Mouse (Mus musculus) forebrain, embryonic 12.5 days (tissue): ENCODE measurements at regions not wholly inside any gene's neighbourhood (a gene's known extent, or its start where the extent isn't known, plus 50 kb on each side); places are given as distances from the start of the nearest gene placed in this dataset.

ENCODE experiments used
- ATAC-seq: fragments of 200-750 bp; cut with Nextera tagmentation; 2 replicates; pipeline ENCODE4 v1.8.0; 2017; ENCODE audit warnings: moderate TSS enrichment; ENCODE audit not compliant: low FRiP score
- H3K27ac ChIP-seq: fragments of 300-500 bp; sonication (generic); 2 replicates; pipeline ENCODE4 v1.5.1; 2016; ENCODE audit warnings: mild to moderate bottlenecking
- H3K27me3 ChIP-seq: fragments of 300-500 bp; sonication (generic); 2 replicates; pipeline ENCODE4 v1.6.1; 2016; ENCODE audit warnings: mild to moderate bottlenecking
- H3K36me3 ChIP-seq: fragments of 300-500 bp; sonication (generic); replicated peaks from 2 replicates; pipeline ENCODE4 v1.6.1; 2016; ENCODE audit warnings: mild to moderate bottlenecking
- H3K4me1 ChIP-seq: fragments of 300-500 bp; sonication (generic); 2 replicates; pipeline ENCODE4 v1.6.1; 2016
- H3K4me2 ChIP-seq: fragments of 300-500 bp; sonication (generic); 2 replicates; pipeline ENCODE4 v1.6.1; 2016; ENCODE audit warnings: mild to moderate bottlenecking, moderate library complexity
- H3K4me3 ChIP-seq: fragments of 300-500 bp; sonication (generic); replicated peaks from 2 replicates; pipeline ENCODE4 v1.5.1; 2016; ENCODE audit warnings: mild to moderate bottlenecking
- H3K9ac ChIP-seq: fragments of 300-500 bp; sonication (generic); 2 replicates; pipeline ENCODE4 v1.6.1; 2016; ENCODE audit warnings: mild to moderate bottlenecking
- H3K9me3 ChIP-seq: fragments of 300-500 bp; sonication (generic); 2 replicates; pipeline ENCODE4 v1.6.1; 2016
- WGBS: fragments of 180-500 bp; shearing (Covaris S2); methylation state at CpG from one replicate; pipeline ENCODE4 v1.1.7; 2016; 5-methylcytosine and 5-hydroxymethylcytosine counted together

DNA sequence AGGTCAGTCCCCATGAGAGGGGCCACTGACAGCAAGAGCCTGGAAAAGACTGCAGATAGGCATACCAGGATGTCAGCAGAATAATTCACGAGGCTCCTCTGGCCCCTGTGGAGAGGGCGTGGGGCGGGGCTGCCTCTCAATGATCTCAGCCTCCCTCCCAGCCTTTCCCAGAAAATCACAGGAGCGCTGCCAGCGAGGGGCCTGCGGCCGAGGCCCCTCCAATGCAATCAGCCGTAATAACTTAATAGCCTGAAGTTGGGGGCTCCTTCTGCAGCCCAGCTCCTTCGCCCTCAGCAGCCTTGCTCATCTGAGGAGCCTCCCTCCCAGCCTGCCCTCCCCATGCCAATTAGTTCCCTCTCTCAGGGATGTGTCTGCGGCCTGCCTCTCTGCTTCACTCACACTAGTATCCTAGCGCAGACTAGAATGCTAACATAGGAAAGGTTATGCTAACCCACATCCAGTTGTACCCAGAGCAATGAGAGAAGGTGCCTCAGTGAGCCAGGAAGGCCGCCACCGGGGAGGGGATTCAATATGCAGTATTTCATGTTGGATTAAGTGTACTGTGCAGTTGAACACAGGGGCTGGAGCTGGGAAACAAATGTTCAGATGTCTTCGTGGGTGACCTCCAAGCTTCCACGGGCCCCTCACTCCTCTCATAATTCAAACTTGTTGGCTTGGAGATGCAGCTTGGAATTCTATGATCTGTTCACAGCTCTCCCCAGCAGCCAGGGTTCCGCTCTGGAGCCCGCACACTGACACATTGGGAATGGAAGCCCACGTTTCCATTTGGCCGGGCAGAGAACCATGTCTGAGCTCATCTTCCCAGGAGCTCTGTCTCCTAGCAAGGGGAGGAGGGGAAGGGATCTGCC lies 67.5 kb upstream of the Stx16 start:
- Histone ChIP-seq H3K4me3 (no peak overlapping the region), H3K27ac (peak overlapping the region; percentile 50), H3K9me3 (0 out of 2 replicates have a peak, but pooled peaks cover 3% of the 10 kb centered on the region), H3K4me1 (peaks cover 13% of the 10 kb centered on the region), H3K27me3 (no peaks in the 10 kb centered on the region), H3K36me3 (no peaks in the 10 kb centered on the region), H3K9ac (no peak overlapping the region), H3K4me2 (0 out of 2 replicates have a peak overlapping the region, but pooled peaks have one; percentile 0)
- WGBS = 36% methylated on average over 19 of the region's 19 CpGs
- peak; percentile 83 for ATAC-seq

DNA sequence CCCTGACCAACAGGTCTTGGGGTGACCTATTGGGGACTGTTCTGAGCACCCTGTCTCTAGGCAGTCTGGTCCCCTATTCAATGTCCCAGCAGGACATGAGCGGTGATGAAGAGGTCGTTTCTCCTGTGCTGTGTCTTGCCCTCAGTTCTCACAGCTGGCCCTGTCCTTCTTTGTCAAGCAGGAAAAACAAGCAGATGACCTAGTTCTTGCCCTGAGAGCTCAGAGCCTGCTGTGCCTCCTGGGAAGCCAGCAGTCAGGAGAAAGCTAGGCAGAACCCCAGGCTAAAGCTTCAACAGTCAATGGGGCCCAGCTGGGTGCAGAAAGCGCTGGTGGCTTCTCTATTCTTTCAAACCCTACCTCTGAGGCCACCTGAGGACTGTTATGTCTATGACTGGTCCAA lies 66.1 kb upstream of the Stx16 start:
- Histone ChIP-seq H3K4me1 (peaks cover 13% of the 10 kb centered on the region), H3K9ac (no peak overlapping the region), H3K4me2 (no peak overlapping the region), H3K27me3 (no peaks in the 10 kb centered on the region), H3K36me3 (no peaks in the 10 kb centered on the region), H3K9me3 (no peaks in the 10 kb centered on the region), H3K27ac (no peak overlapping the region), H3K4me3 (no peak overlapping the region)
- ATAC-seq = no peak
- 56% methylated on average over 3 of the region's 3 CpGs for WGBS

DNA sequence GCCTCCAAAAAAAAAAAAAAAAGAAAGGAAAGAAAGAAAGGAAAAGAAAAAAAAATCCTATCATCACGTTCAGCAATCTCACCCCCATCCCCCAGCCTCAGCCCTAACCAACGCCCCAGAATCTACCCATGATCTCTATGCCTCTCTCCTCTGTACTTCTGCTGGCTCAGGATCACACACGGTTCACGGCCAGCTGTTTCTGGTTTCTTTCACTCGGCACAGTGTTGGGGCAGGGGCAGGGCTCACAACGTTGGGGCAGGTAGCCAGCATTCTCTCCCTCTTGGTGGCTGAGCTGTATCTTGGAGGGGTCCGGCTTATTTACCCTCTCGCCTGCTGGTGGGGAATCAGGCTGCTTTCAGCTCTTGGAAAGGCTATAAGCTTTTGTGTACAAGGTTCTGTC lies 64.7 kb upstream of the Stx16 start:
- no peak overlapping the region for H3K27ac ChIP-seq
- H3K36me3 ChIP-seq = no peaks in the 10 kb centered on the region
- 69% methylated on average over 8 of the region's 8 CpGs for WGBS
- peaks cover 17% of the 10 kb centered on the region for H3K4me1 ChIP-seq
- no peak overlapping the region for H3K4me2 ChIP-seq
- H3K4me3 ChIP-seq = no peak overlapping the region
- no peak overlapping the region for H3K9ac ChIP-seq
- no peak for ATAC-seq
- no peaks in the 10 kb centered on the region for H3K9me3 ChIP-seq
- H3K27me3 ChIP-seq = no peaks in the 10 kb centered on the region

DNA sequence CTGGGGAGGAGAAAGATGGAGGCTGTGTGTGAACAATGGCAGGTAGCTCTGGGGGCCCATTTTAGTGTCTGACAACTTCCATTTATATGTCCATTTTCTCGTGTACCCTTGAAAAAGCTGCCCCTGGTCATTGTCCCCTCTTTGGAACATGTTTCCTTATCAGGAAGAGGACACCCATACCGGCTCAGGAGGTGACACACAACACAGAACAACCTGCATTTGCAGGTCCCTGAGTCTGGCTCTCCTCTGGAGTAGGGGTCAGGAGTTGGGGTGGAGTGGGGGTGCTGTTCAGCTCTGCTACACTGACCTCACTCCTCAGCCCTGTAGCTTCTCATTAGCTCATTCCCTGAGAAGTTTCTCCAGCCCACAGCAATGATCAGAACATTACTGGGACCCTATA lies 61.7 kb upstream of the Stx16 start:
- Histone ChIP-seq H3K9ac (no peak overlapping the region), H3K4me1 (peaks cover 4% of the 10 kb centered on the region; the same call in 1 of the 2 replicates), H3K27ac (no peak overlapping the region), H3K36me3 (no peaks in the 10 kb centered on the region), H3K4me2 (no peak overlapping the region), H3K27me3 (no peaks in the 10 kb centered on the region), H3K4me3 (no peak overlapping the region), H3K9me3 (no peaks in the 10 kb centered on the region)
- WGBS = 56% methylated on average over 2 of the region's 2 CpGs
- no peak for ATAC-seq

DNA sequence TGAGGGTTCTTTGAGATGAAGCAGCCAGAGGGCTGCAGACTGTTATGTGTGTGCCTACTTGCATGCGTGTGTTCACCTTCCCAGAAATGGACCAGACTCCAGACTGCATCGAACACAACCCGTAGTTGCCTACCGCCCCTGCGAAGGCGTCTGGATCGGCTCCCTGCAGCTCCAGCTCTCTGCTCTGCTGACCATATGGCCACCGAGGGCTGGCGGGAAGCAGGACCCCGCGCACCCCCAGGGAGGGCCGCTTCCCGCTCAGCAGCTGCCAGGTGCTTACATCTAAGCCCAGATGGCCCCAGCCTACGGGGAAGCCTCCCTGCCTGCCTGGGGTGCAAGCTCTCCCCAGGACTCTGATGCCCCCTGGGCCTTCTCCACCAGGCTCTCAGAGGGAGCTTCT lies 60.8 kb upstream of the Stx16 start:
- Histone ChIP-seq H3K4me1 (peaks cover 4% of the 10 kb centered on the region; the same call in 1 of the 2 replicates), H3K27me3 (no peaks in the 10 kb centered on the region), H3K4me3 (no peak overlapping the region), H3K36me3 (no peaks in the 10 kb centered on the region), H3K9ac (no peak overlapping the region), H3K4me2 (no peak overlapping the region), H3K27ac (no peak overlapping the region), H3K9me3 (no peaks in the 10 kb centered on the region)
- 69% methylated on average over 14 of the region's 14 CpGs for WGBS
- ATAC-seq = no peak

DNA sequence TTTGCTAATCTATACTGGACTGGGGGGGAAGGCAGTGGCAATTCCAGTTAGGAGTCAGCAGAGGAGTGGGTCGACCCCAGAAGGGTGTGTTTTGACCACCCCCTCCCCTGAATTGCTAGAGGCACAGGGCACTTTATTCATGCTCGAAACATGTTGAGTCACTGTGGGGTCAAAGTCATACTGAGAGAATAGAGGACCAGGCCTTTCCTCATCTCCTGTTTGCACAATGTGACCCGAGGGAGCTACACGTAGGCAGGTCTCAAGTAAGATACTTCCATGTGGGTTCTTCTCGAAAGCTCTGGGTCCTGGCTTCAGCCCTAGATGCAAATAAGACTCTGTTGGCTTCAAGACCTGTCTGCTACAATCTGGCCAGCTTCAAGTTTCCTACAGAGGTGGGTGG lies 60.0 kb upstream of the Stx16 start:
- Histone ChIP-seq H3K9ac (no peak overlapping the region), H3K4me3 (no peak overlapping the region), H3K4me1 (peaks cover 4% of the 10 kb centered on the region; the same call in 1 of the 2 replicates), H3K27ac (no peak overlapping the region), H3K27me3 (no peaks in the 10 kb centered on the region), H3K9me3 (no peaks in the 10 kb centered on the region), H3K4me2 (no peak overlapping the region), H3K36me3 (no peaks in the 10 kb centered on the region)
- ATAC-seq = no peak
- WGBS = 83% methylated on average over 5 of the region's 5 CpGs

DNA sequence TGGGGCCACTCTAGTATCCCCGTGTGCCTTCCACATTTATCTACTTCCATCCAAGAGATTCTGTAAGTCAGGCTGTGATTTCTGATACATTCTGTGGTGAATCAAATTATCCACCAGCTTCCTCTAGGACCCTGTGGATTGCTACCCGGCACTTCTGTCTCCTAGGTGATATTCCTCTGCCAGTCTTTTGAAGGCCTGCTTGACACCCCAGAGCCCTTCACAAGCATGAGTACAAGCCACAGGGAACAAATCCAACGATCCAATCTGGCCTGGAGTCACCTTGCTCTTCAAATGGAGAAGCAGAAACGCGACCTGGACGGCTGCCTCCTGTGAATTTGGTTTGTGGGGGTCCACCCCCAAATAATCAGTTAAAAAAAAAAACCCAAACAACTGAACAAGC lies 59.1 kb upstream of the Stx16 start:
- no peak overlapping the region for H3K9ac ChIP-seq
- WGBS = 66% methylated on average over 6 of the region's 6 CpGs
- H3K4me3 ChIP-seq = no peak overlapping the region
- no peak overlapping the region for H3K4me2 ChIP-seq
- no peaks in the 10 kb centered on the region for H3K27me3 ChIP-seq
- peaks cover 4% of the 10 kb centered on the region; the same call in 1 of the 2 replicates for H3K4me1 ChIP-seq
- no peaks in the 10 kb centered on the region for H3K36me3 ChIP-seq
- ATAC-seq = no peak
- no peaks in the 10 kb centered on the region for H3K9me3 ChIP-seq
- no peak overlapping the region for H3K27ac ChIP-seq

DNA sequence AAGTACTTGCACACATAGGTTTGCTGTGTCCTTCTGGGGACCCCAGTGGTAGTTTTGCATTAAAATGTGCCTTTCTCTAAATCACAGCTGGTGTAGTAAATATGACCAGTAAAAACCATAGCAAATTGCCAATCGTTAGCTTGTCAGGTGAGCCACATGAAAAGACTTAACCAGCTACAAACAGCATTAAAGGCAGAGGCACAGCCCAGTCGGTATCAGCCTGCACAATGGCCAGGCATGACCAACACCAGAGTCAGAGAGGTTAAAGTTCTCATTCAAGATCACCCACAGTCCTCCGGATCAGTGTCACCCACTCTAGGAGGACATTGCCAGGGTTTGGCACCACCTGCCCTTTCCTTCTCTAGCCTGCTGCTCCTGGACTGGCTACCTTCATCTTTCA lies 58.5 kb upstream of the Stx16 start:
- H3K36me3 ChIP-seq = no peaks in the 10 kb centered on the region

DNA sequence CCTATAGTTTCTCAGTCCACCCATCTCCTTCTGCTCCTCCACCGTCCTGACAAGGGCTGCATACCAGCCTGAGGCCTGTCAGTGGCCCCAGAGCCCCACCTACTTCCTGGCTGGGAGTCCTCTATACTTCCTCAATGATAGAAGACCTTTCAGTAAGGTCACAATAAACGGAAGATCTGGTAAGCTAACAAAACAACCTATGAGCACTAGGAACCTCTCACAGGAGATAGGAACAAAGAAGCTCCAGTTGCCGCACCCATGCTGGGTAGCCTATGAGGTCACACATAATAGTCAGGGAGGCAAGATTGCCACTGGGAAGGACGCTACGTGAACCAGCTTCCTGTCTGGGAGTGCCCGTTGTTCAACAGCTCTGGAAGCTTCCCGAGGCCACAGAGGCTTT lies 58.1 kb upstream of the Stx16 start:
- Histone ChIP-seq H3K4me1 (peaks cover 4% of the 10 kb centered on the region; the same call in 1 of the 2 replicates), H3K27me3 (no peaks in the 10 kb centered on the region; the same call in 1 of the 2 replicates), H3K9me3 (no peaks in the 10 kb centered on the region), H3K9ac (no peak overlapping the region), H3K4me3 (no peak overlapping the region), H3K4me2 (no peak overlapping the region), H3K36me3 (no peaks in the 10 kb centered on the region), H3K27ac (no peak overlapping the region)
- 74% methylated on average over 7 of the region's 7 CpGs for WGBS
- no peak for ATAC-seq

More for the DNA sequence above, 58.5 kb upstream of the Stx16 start:
- Histone ChIP-seq H3K4me1 (peaks cover 4% of the 10 kb centered on the region; the same call in 1 of the 2 replicates), H3K27me3 (no peaks in the 10 kb centered on the region; the same call in 1 of the 2 replicates), H3K4me2 (no peak overlapping the region), H3K9ac (no peak overlapping the region), H3K9me3 (no peaks in the 10 kb centered on the region), H3K4me3 (no peak overlapping the region), H3K27ac (no peak overlapping the region)
- ATAC-seq = no peak
- 68% methylated on average over 3 of the region's 3 CpGs for WGBS

DNA sequence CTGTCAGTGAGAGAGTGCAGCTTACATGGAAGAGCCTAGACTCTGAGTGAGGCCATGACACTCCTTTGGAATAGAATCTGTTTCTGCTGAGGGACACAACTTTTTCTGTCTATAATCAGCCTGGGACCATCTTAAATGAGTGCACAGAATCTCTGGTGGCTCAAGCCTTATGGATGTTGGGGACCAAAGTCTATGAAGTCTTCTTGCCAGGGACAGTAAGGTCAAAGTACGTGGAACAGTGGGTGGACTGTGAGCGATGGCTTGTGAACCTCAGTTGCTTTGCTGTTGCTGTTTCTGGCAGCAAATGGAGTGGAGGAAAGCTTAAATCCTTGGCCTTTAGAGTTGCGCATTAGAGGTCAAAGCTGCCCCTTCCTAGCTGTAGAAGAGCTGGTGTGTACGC lies 57.1 kb upstream of the Stx16 start:
- no peak overlapping the region for H3K9ac ChIP-seq
- no peak overlapping the region for H3K4me3 ChIP-seq
- no peak overlapping the region for H3K4me2 ChIP-seq
- H3K36me3 ChIP-seq = no peaks in the 10 kb centered on the region
- H3K9me3 ChIP-seq = no peaks in the 10 kb centered on the region
- H3K27me3 ChIP-seq = no peaks in the 10 kb centered on the region; the same call in 1 of the 2 replicates
- peaks cover 4% of the 10 kb centered on the region; the same call in 1 of the 2 replicates for H3K4me1 ChIP-seq
- 96% methylated on average over 4 of the region's 4 CpGs for WGBS
- no peak for ATAC-seq
- H3K27ac ChIP-seq = no peak overlapping the region

DNA sequence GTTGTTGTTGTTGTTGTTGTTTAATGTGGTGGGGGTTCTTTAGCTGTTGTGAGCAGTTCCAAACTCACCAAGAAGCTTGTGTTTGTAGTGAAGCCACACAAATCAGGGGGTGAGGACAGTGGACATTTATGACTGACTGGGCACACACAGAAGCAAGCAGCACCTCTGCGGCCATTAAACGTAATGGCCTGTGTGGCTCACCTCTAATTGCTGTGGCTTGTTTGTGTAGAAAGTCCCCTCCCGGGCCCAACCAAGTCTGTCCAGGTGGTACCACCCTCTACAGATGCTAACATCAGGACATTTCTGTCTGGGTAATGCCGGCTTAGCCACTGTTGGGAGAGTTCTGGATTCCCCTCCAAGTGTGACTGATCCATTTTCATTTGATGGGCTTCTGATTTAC lies 56.1 kb upstream of the Stx16 start:
- Histone ChIP-seq H3K9ac (no peak overlapping the region), H3K27me3 (no peaks in the 10 kb centered on the region; the same call in 1 of the 2 replicates), H3K27ac (no peak overlapping the region), H3K4me2 (no peak overlapping the region), H3K36me3 (no peaks in the 10 kb centered on the region), H3K9me3 (no peaks in the 10 kb centered on the region), H3K4me1 (peaks cover 4% of the 10 kb centered on the region; the same call in 1 of the 2 replicates), H3K4me3 (no peak overlapping the region)
- no peak for ATAC-seq
- WGBS = 91% methylated on average over 4 of the region's 4 CpGs

DNA sequence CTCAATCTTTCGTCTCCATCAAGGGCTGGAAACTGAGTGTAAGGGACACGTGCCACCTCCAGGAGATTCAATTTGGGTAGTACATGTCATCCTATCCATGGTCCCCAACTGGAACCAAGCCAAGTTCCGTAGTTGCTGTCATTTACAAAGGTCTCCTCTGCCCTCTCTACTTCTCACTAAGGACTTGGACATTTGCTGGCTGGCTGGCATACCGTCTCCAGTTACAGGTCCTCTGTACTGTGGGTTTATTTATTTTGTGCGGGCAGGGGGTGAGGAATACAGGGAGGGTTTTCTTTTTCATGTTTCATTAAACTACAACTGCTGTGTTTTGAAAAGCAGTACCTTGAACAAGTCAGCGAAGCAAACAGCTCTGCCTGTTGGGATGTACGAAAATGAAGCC lies 55.7 kb upstream of the Stx16 start:
- H3K4me2 ChIP-seq = no peak overlapping the region
- no peak overlapping the region for H3K4me3 ChIP-seq
- H3K9me3 ChIP-seq = no peaks in the 10 kb centered on the region
- H3K9ac ChIP-seq = no peak overlapping the region
- 78% methylated on average over 7 of the region's 7 CpGs for WGBS
- H3K27ac ChIP-seq = no peak overlapping the region
- no peaks in the 10 kb centered on the region; the same call in 1 of the 2 replicates for H3K27me3 ChIP-seq
- 0 out of 2 replicates have a peak, but pooled peaks cover 2% of the 10 kb centered on the region for H3K4me1 ChIP-seq
- no peaks in the 10 kb centered on the region for H3K36me3 ChIP-seq
- no peak for ATAC-seq

DNA sequence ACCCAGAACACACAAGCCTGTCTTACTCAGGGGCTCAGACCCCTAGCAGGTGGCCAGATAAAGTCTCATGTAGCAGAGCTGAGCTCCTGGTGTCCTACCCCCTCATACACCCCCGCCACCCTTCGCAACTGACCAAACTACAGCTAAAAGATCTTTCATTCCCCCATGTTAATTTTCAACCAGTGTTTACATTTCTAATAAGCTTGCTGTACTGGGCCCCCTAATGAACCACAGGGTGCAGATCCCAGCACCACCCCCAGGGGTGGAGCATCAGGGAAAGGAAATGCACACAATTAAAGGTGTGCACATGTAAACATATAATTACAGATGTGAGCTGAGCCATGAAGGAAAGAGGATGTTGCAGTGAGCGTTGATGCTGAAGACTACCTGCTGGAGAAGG lies 54.6 kb upstream of the Stx16 start:
- H3K4me3 ChIP-seq = no peak overlapping the region
- H3K27ac ChIP-seq = no peak overlapping the region
- no peak for ATAC-seq
- 91% methylated on average over 3 of the region's 3 CpGs for WGBS
- H3K27me3 ChIP-seq = no peaks in the 10 kb centered on the region; the same call in 1 of the 2 replicates
- no peaks in the 10 kb centered on the region for H3K36me3 ChIP-seq
- H3K4me1 ChIP-seq = peaks cover 3% of the 10 kb centered on the region; the same call in 1 of the 2 replicates
- no peaks in the 10 kb centered on the region for H3K9me3 ChIP-seq
- H3K9ac ChIP-seq = no peak overlapping the region
- H3K4me2 ChIP-seq = no peak overlapping the region
